In the genomic region with DNA sequence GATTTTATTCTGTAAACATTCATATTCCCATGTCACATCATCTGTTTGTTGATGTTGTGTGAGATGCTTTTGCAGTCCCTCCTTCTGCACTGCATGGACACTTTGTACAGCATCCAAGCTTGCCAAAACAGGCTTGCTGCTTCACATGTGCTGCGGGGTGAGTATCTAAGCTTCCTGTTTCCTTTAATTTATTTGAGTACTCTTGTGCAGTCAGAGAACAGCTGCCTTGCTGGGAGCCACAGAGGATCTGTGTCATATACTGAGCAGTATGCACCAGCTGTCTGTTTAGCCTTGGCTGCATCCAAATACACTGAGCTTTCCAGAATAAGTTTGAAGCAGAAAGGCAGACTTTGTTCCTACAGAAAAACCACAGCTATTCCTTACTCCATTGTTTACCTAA, we compare ENCODE assay signal across 14 mouse cellular contexts.
DNase-seq lines count a peak whose midpoint lies in the region; ATAC-seq and TF ChIP-seq lines count a peak whose summit lies in the region.
"Had no signal": no experiment of that assay in that cellular context is flagged by ENCODE, and none has a peak within 500 bp of the region (broad histone marks: within the 10 kb centered on the region; RNA-seq: fewer than 3 reads in every experiment).

No protein-coding gene starts in this region.

- WGBS in forebrain, embryonic 15.5 days, result 69% methylated on average over 1 of the region's 1 CpGs
- 84% methylated on average over 1 of the region's 1 CpGs for WGBS in forebrain, embryonic 12.5 days
- 71% methylated on average over 1 of the region's 1 CpGs for WGBS in midbrain, postnatal 0 days
- WGBS in midbrain, embryonic 16.5 days, result 78% methylated on average over 1 of the region's 1 CpGs

- no peak overlapping the region for H3K4me3 ChIP-seq in forebrain, embryonic 15.5 days
- no peak overlapping the region for H3K4me3 ChIP-seq in forebrain, embryonic 12.5 days (replicated peaks)
- H3K4me3 ChIP-seq in midbrain, postnatal 0 days (ENCODE audit: low read depth, low read length), result no peak overlapping the region
- no peak overlapping the region for H3K4me3 ChIP-seq in midbrain, embryonic 16.5 days (ENCODE audit: low read depth, low read length)
- H3K4me3 ChIP-seq: embryonic facial prominence, embryonic 12.5 days; liver, embryonic 13.5 days; megakaryocyte, embryonic 14.5 days had no signal

- H3K9ac ChIP-seq in forebrain, embryonic 15.5 days (replicated peaks), result no peak overlapping the region
- H3K9ac ChIP-seq in forebrain, embryonic 12.5 days, result no peak overlapping the region
- H3K9ac ChIP-seq in midbrain, postnatal 0 days (replicated peaks; ENCODE audit: low read length, poor library complexity, severe bottlenecking), result no peak overlapping the region
- no peak overlapping the region for H3K9ac ChIP-seq in midbrain, embryonic 16.5 days (ENCODE audit: low read depth, low read length)
- H3K9ac ChIP-seq: embryonic facial prominence, embryonic 12.5 days; liver, embryonic 13.5 days had no signal

- no peak for TF ChIP-seq CTCF in midbrain, postnatal 0 days (IDR thresholded peaks at IDR 0.05)

- peak; percentile 89 for ATAC-seq in forebrain, embryonic 15.5 days (replicated peaks)
- ATAC-seq in forebrain, embryonic 12.5 days (ENCODE audit: low FRiP score), result no peak
- 0 out of 2 replicates have a peak, but pooled peaks have one; percentile 56 for ATAC-seq in midbrain, postnatal 0 days (ENCODE audit: low FRiP score)
- ATAC-seq in midbrain, embryonic 16.5 days, result no peak
- ATAC-seq in megakaryocyte progenitor cell, adult 5-6 weeks (replicated peaks; ENCODE audit: poor library complexity), result no peak

- no peaks in the 10 kb centered on the region for H3K27me3 ChIP-seq in forebrain, embryonic 15.5 days
- no peaks in the 10 kb centered on the region for H3K27me3 ChIP-seq in forebrain, embryonic 12.5 days
- no peaks in the 10 kb centered on the region for H3K27me3 ChIP-seq in midbrain, postnatal 0 days (ENCODE audit: insufficient read depth, low read length)
- H3K27me3 ChIP-seq in midbrain, embryonic 16.5 days (ENCODE audit: control insufficient read depth, insufficient read depth, low read depth, low read length), result no peaks in the 10 kb centered on the region
- H3K27me3 ChIP-seq: embryonic facial prominence, embryonic 12.5 days; liver, embryonic 13.5 days; megakaryocyte, embryonic 14.5 days had no signal

- no peak overlapping the region for H3K27ac ChIP-seq in forebrain, embryonic 15.5 days (replicated peaks)
- H3K27ac ChIP-seq in forebrain, embryonic 12.5 days, result no peak overlapping the region
- H3K27ac ChIP-seq in midbrain, postnatal 0 days (ENCODE audit: low read depth, low read length), result no peak overlapping the region
- H3K27ac ChIP-seq in midbrain, embryonic 16.5 days (ENCODE audit: low read length), result no peak overlapping the region
- H3K27ac ChIP-seq: embryonic facial prominence, embryonic 12.5 days; liver, embryonic 13.5 days had no signal

- DNase-seq in midbrain, postnatal 0 days (ENCODE audit: low spot score), result peak; percentile 60
- DNase-seq in left cerebral cortex, adult 18-20 months (ENCODE audit: low spot score in 2 of 2), result peak; percentile 19 to 32
- DNase-seq in right cerebral cortex, postnatal 4 days, result peak; percentile 5
- no peak for DNase-seq in spleen, postnatal 36 days (ENCODE audit: low spot score in 2 of 2)
- DNase-seq: cerebellum, adult 11 months; gastrocnemius, postnatal 36 days; kidney, adult 9 months; liver, embryonic 13.5 days had no signal

- H3K4me1 ChIP-seq in forebrain, embryonic 15.5 days, result no peaks in the 10 kb centered on the region
- H3K4me1 ChIP-seq in forebrain, embryonic 12.5 days, result no peaks in the 10 kb centered on the region
- no peaks in the 10 kb centered on the region for H3K4me1 ChIP-seq in midbrain, postnatal 0 days (ENCODE audit: insufficient read depth, low read length)
- H3K4me1 ChIP-seq in midbrain, embryonic 16.5 days (ENCODE audit: control insufficient read depth, insufficient read depth, low read length), result no peaks in the 10 kb centered on the region
- H3K4me1 ChIP-seq: embryonic facial prominence, embryonic 12.5 days; liver, embryonic 13.5 days; megakaryocyte, embryonic 14.5 days had no signal

- H3K36me3 ChIP-seq in forebrain, embryonic 15.5 days, result no peaks in the 10 kb centered on the region
- H3K36me3 ChIP-seq in forebrain, embryonic 12.5 days (replicated peaks), result no peaks in the 10 kb centered on the region
- no peaks in the 10 kb centered on the region for H3K36me3 ChIP-seq in midbrain, postnatal 0 days (ENCODE audit: insufficient read depth, low read length)
- H3K36me3 ChIP-seq in midbrain, embryonic 16.5 days (ENCODE audit: control insufficient read depth, insufficient read depth, low read length), result no peaks in the 10 kb centered on the region
- H3K36me3 ChIP-seq: embryonic facial prominence, embryonic 12.5 days; liver, embryonic 13.5 days had no signal

- H3K9me3 ChIP-seq in forebrain, embryonic 15.5 days, result no peaks in the 10 kb centered on the region
- no peaks in the 10 kb centered on the region for H3K9me3 ChIP-seq in forebrain, embryonic 12.5 days
- H3K9me3 ChIP-seq in midbrain, postnatal 0 days (ENCODE audit: low read length), result no peaks in the 10 kb centered on the region
- H3K9me3 ChIP-seq in midbrain, embryonic 16.5 days (replicated peaks; ENCODE audit: control insufficient read depth, low read length, poor library complexity, severe bottlenecking), result no peaks in the 10 kb centered on the region
- H3K9me3 ChIP-seq: embryonic facial prominence, embryonic 12.5 days; liver, embryonic 13.5 days; megakaryocyte, embryonic 14.5 days had no signal

- H3K4me2 ChIP-seq in forebrain, embryonic 15.5 days (replicated peaks), result no peak overlapping the region
- H3K4me2 ChIP-seq in forebrain, embryonic 12.5 days, result no peak overlapping the region
- no peak overlapping the region for H3K4me2 ChIP-seq in midbrain, postnatal 0 days (ENCODE audit: low read depth, low read length, poor library complexity, severe bottlenecking)
- H3K4me2 ChIP-seq in midbrain, embryonic 16.5 days (ENCODE audit: low read length), result no peak overlapping the region
- H3K4me2 ChIP-seq: embryonic facial prominence, embryonic 12.5 days; liver, embryonic 13.5 days had no signal

Comparison
In these comparisons a context has a peak if more than half of its experiments do, and no peak if none do; other contexts are left out.
1. ATAC-seq: peak in forebrain, embryonic 15.5 days (single experiment) and midbrain, postnatal 0 days (single experiment); none in forebrain, embryonic 12.5 days (single experiment), midbrain, embryonic 16.5 days (single experiment) and megakaryocyte progenitor cell, adult 5-6 weeks (single experiment).
2. DNase-seq: peak in midbrain, postnatal 0 days (single experiment), left cerebral cortex, adult 18-20 months (2 of 2) and right cerebral cortex, postnatal 4 days (single experiment); none in spleen, postnatal 36 days (0 of 2).